Mouse (Mus musculus) embryonic facial prominence, embryonic 14.5 days (tissue): ENCODE results near the gene Mettl14. TPM values are rescaled to one million over a fixed set of nuclear protein-coding genes. Genes with fewer than 3 reads are reported as not detected.
A peak's percentile ranks its signal among the peaks of the same experiment; 100 is the strongest.

Experiments used
- ATAC-seq: fragments of 200-750 bp; cut with Nextera tagmentation; 2 replicates; pipeline ENCODE4 v1.8.0; 2017; ENCODE audit warnings: low read depth, moderate number of reproducible peaks, moderate TSS enrichment
- DNase-seq: peaks from one replicate; pipeline ENCODE4 v3.0.0-alpha.2; 2015; ENCODE audit warnings: low spot score
- H3K27ac ChIP-seq: fragments of 300-500 bp; sonication (generic); replicated peaks from 2 replicates; pipeline ENCODE4 v1.5.1; 2014; ENCODE audit warnings: low read depth, mild to moderate bottlenecking, low read length, moderate library complexity
- H3K27me3 ChIP-seq: fragments of 300-500 bp; sonication (generic); replicated peaks from 2 replicates; pipeline ENCODE4 v1.6.1; 2014; ENCODE audit warnings: low read length; ENCODE audit not compliant: control insufficient read depth, insufficient read depth
- H3K36me3 ChIP-seq: fragments of 300-500 bp; sonication (generic); 2 replicates; pipeline ENCODE4 v1.6.1; 2014; ENCODE audit warnings: low read length, mixed read lengths; ENCODE audit not compliant: control insufficient read depth, insufficient read depth
- H3K4me1 ChIP-seq: fragments of 300-500 bp; sonication (generic); 2 replicates; pipeline ENCODE4 v1.6.1; 2014; ENCODE audit warnings: antibody characterized with exemption, low read length; ENCODE audit not compliant: control insufficient read depth, insufficient read depth
- H3K4me2 ChIP-seq: fragments of 300-500 bp; sonication (generic); 2 replicates; pipeline ENCODE4 v1.6.1; 2014; ENCODE audit warnings: low read depth, mild to moderate bottlenecking, low read length, moderate library complexity, mixed read lengths
- H3K4me3 ChIP-seq: fragments of 300-500 bp; sonication (generic); 2 replicates; pipeline ENCODE4 v1.5.1; 2014; ENCODE audit warnings: low read depth, mild to moderate bottlenecking, low read length
- H3K9ac ChIP-seq: fragments of 300-500 bp; sonication (generic); 2 replicates; pipeline ENCODE4 v1.6.1; 2014; ENCODE audit warnings: low read depth, mild to moderate bottlenecking, low read length, moderate library complexity, mixed read lengths
- H3K9me3 ChIP-seq: fragments of 300-500 bp; sonication (generic); 2 replicates; pipeline ENCODE4 v1.6.1; 2016; ENCODE audit warnings: low read length; ENCODE audit not compliant: control insufficient read depth
- WGBS: fragments of 180-500 bp; shearing (Covaris S2); extraction: QIAGEN DNeasy Blood & Tissue Kit; methylation state at CpG from one replicate; pipeline ENCODE4 v1.1.7; 2014; 5-methylcytosine and 5-hydroxymethylcytosine counted together
- polyA plus RNA-seq: library from polyadenylated mRNA; unstranded; fragments of >200 nt; fragmentation: Nextera tagmentation; extraction: Ambion mirVana; gene quantifications from 2 replicates; pipeline ENCODE4 v1.2.1, GENCODE M21; 2014

Mettl14 gene
- polyA plus RNA-seq, 1 experiment from 2014 or later: 16.3 TPM

- H3K27me3 ChIP-seq: no peaks in the 10 kb centered on the region
- peaks cover 46% of the 10 kb centered on the region for H3K36me3 ChIP-seq
- ATAC-seq (no peak), DNase-seq (peak; percentile 51)
- no peak overlapping the region for H3K4me2 ChIP-seq
- no peaks in the 10 kb centered on the region for H3K9me3 ChIP-seq
- H3K27ac ChIP-seq: peak overlapping the region; percentile 55
- H3K4me3 ChIP-seq: no peak overlapping the region
- H3K4me1 ChIP-seq: peaks cover 10% of the 10 kb centered on the region; the same call in 1 of the 2 replicates
- no peak overlapping the region for H3K9ac ChIP-seq
- 54% methylated on average over 7 of the region's 7 CpGs for WGBS
These were observed 51.0 kb downstream of the Mettl14 start for GRCm38 (mm10) chr3:123334947-123335346.

GRCm38 (mm10) chr3:123333055-123333424, 52.9 kb downstream of the Mettl14 start:
- Histone ChIP-seq H3K9ac (no peak overlapping the region), H3K27ac (no peak overlapping the region), H3K36me3 (peaks cover 43% of the 10 kb centered on the region), H3K9me3 (no peaks in the 10 kb centered on the region), H3K4me1 (peaks cover 10% of the 10 kb centered on the region; the same call in 1 of the 2 replicates), H3K4me2 (no peak overlapping the region), H3K4me3 (no peak overlapping the region), H3K27me3 (no peaks in the 10 kb centered on the region)
- no peak for ATAC-seq
- WGBS: 24% methylated on average over 4 of the region's 4 CpGs
- DNase-seq: no peak

- peaks cover 42% of the 10 kb centered on the region for H3K36me3 ChIP-seq
- H3K9ac ChIP-seq: no peak overlapping the region
- no peak overlapping the region for H3K4me3 ChIP-seq
- DNase-seq: no peak
- peaks cover 10% of the 10 kb centered on the region; the same call in 1 of the 2 replicates for H3K4me1 ChIP-seq
- no peaks in the 10 kb centered on the region for H3K9me3 ChIP-seq
- H3K27ac ChIP-seq: no peak overlapping the region
- no peak overlapping the region for H3K4me2 ChIP-seq
- ATAC-seq: no peak
- 79% methylated on average over 2 of the region's 2 CpGs for whole genome bisulfite sequencing
- no peaks in the 10 kb centered on the region for H3K27me3 ChIP-seq
These were observed 53.4 kb downstream of the Mettl14 start for GRCm38 (mm10) chr3:123332330-123333054.

- Histone ChIP-seq H3K9me3 (no peaks in the 10 kb centered on the region), H3K4me3 (no peak overlapping the region), H3K36me3 (peaks cover 42% of the 10 kb centered on the region), H3K27ac (no peak overlapping the region), H3K27me3 (no peaks in the 10 kb centered on the region), H3K4me1 (peaks cover 6% of the 10 kb centered on the region; the same call in 1 of the 2 replicates), H3K4me2 (no peak overlapping the region), H3K9ac (no peak overlapping the region)
- ATAC-seq (no peak), DNase-seq (no peak)
- 76% methylated on average over 4 of the region's 4 CpGs for WGBS
These were observed 55.7 kb downstream of the Mettl14 start for GRCm38 (mm10) chr3:123330221-123330620.

GRCm38 (mm10) chr3:123329251-123329650, 56.7 kb downstream of the Mettl14 start:
- no peaks in the 10 kb centered on the region for H3K9me3 ChIP-seq
- no peak overlapping the region for H3K4me2 ChIP-seq
- ATAC-seq: peak; percentile 67; the same call in 1 of the 2 replicates
- H3K9ac ChIP-seq: no peak overlapping the region
- H3K4me3 ChIP-seq: no peak overlapping the region
- H3K4me1 ChIP-seq: no peaks in the 10 kb centered on the region
- peak; percentile 88 for DNase-seq
- WGBS: 29% methylated on average over 6 of the region's 6 CpGs
- no peaks in the 10 kb centered on the region for H3K27me3 ChIP-seq
- H3K36me3 ChIP-seq: peaks cover 42% of the 10 kb centered on the region
- H3K27ac ChIP-seq: no peak overlapping the region; the same call in 1 of the 2 replicates

GRCm38 (mm10) chr3:123324326-123324725, 61.6 kb downstream of the Mettl14 start:
- Histone ChIP-seq H3K4me1 (no peaks in the 10 kb centered on the region), H3K27me3 (no peaks in the 10 kb centered on the region), H3K9me3 (no peaks in the 10 kb centered on the region), H3K36me3 (peaks cover 32% of the 10 kb centered on the region), H3K4me2 (no peak overlapping the region), H3K4me3 (no peak overlapping the region), H3K9ac (no peak overlapping the region), H3K27ac (no peak overlapping the region)
- 61% methylated on average over 4 of the region's 4 CpGs for WGBS
- DNase-seq (no peak), ATAC-seq (no peak)

- 28% methylated on average over 1 of the region's 1 CpGs for WGBS
- Histone ChIP-seq H3K4me1 (no peaks in the 10 kb centered on the region), H3K27me3 (no peaks in the 10 kb centered on the region), H3K36me3 (peaks cover 22% of the 10 kb centered on the region), H3K9ac (no peak overlapping the region), H3K27ac (no peak overlapping the region), H3K4me3 (no peak overlapping the region), H3K9me3 (no peaks in the 10 kb centered on the region), H3K4me2 (no peak overlapping the region)
- ATAC-seq (no peak), DNase-seq (peak; percentile 58)
These were observed 63.8 kb downstream of the Mettl14 start for GRCm38 (mm10) chr3:123322147-123322546.

GRCm38 (mm10) chr3:123321612-123322011, 64.3 kb downstream of the Mettl14 start:
- no peak overlapping the region for H3K4me3 ChIP-seq
- H3K27me3 ChIP-seq: no peaks in the 10 kb centered on the region
- WGBS: 77% methylated on average over 5 of the region's 6 CpGs
- peaks cover 16% of the 10 kb centered on the region; the same call in 1 of the 2 replicates for H3K36me3 ChIP-seq
- DNase-seq (no peak), ATAC-seq (0 out of 2 replicates have a peak, but pooled peaks have one; percentile 20)
- H3K4me2 ChIP-seq: no peak overlapping the region
- no peak overlapping the region for H3K27ac ChIP-seq
- no peaks in the 10 kb centered on the region for H3K4me1 ChIP-seq
- no peak overlapping the region for H3K9ac ChIP-seq
- H3K9me3 ChIP-seq: no peaks in the 10 kb centered on the region

- 77% methylated on average over 9 of the region's 9 CpGs for WGBS
- Histone ChIP-seq H3K36me3 (peaks cover 16% of the 10 kb centered on the region; the same call in 1 of the 2 replicates), H3K27me3 (no peaks in the 10 kb centered on the region), H3K4me3 (no peak overlapping the region), H3K4me1 (no peaks in the 10 kb centered on the region), H3K9me3 (no peaks in the 10 kb centered on the region), H3K4me2 (no peak overlapping the region), H3K27ac (no peak overlapping the region), H3K9ac (no peak overlapping the region)
- ATAC-seq (no peak), DNase-seq (no peak)
These were observed 65.6 kb downstream of the Mettl14 start for GRCm38 (mm10) chr3:123320341-123320740.
